7 mouse cellular contexts compared by ENCODE assay signal in genomic region chr5:96376216-96376615, GRCm38 (mm10). TPM values are rescaled to one million over a fixed set of nuclear protein-coding genes. Genes with fewer than 3 reads are reported as not detected.
DNase-seq lines count a peak whose midpoint lies in the region; ATAC-seq and TF ChIP-seq lines count a peak whose summit lies in the region.

No protein-coding gene starts in this region.

- H3K4me2 ChIP-seq in limb, embryonic 12.5 days = peak overlapping the region; percentile 92
- H3K4me2 ChIP-seq in embryonic facial prominence, embryonic 13.5 days = peak overlapping the region; percentile 91
- peak overlapping the region; percentile 97; the same call in 1 of the 2 replicates for H3K4me2 ChIP-seq in heart, postnatal 0 days (ENCODE audit: low read depth, low read length)
- peak overlapping the region; percentile 95 for H3K4me2 ChIP-seq in midbrain, postnatal 0 days (ENCODE audit: low read depth, low read length, poor library complexity, severe bottlenecking)

- H3K9ac ChIP-seq in limb, embryonic 12.5 days (replicated peaks) = no peak overlapping the region
- no peak overlapping the region for H3K9ac ChIP-seq in embryonic facial prominence, embryonic 13.5 days
- H3K9ac ChIP-seq in heart, postnatal 0 days (replicated peaks; ENCODE audit: low read depth, low read length) = no peak overlapping the region
- H3K9ac ChIP-seq in midbrain, postnatal 0 days (replicated peaks; ENCODE audit: low read length, poor library complexity, severe bottlenecking) = no peak overlapping the region

- no peaks in the 10 kb centered on the region for H3K9me3 ChIP-seq in limb, embryonic 12.5 days
- H3K9me3 ChIP-seq in limb, embryonic 10.5 days (replicated peaks) = no peaks in the 10 kb centered on the region
- no peaks in the 10 kb centered on the region for H3K9me3 ChIP-seq in embryonic facial prominence, embryonic 13.5 days
- H3K9me3 ChIP-seq in heart, postnatal 0 days (replicated peaks; ENCODE audit: control insufficient read depth, low read length) = no peaks in the 10 kb centered on the region
- H3K9me3 ChIP-seq in midbrain, postnatal 0 days (ENCODE audit: low read length) = no peaks in the 10 kb centered on the region

- DNase-seq in limb, embryonic 10.5 days (ENCODE audit: low spot score) = no peak
- no peak for DNase-seq in heart, postnatal 0 days (ENCODE audit: low spot score)
- no peak for DNase-seq in midbrain, postnatal 0 days (ENCODE audit: low spot score)
- DNase-seq in layer of hippocampus, postnatal 36 days = no peak
- no peak for DNase-seq in MN1 (ENCODE audit: low spot score)

- WGBS in limb, embryonic 12.5 days = 61% methylated on average over 4 of the region's 4 CpGs
- WGBS in limb, embryonic 10.5 days = 70% methylated on average over 4 of the region's 4 CpGs
- WGBS in embryonic facial prominence, embryonic 13.5 days = 41% methylated on average over 4 of the region's 4 CpGs
- 61% methylated on average over 4 of the region's 4 CpGs for WGBS in heart, postnatal 0 days
- 53% methylated on average over 4 of the region's 4 CpGs for WGBS in midbrain, postnatal 0 days

- H3K4me3 ChIP-seq in limb, embryonic 12.5 days (replicated peaks) = no peak overlapping the region
- no peak overlapping the region for H3K4me3 ChIP-seq in limb, embryonic 10.5 days
- H3K4me3 ChIP-seq in embryonic facial prominence, embryonic 13.5 days = peak overlapping the region; percentile 71
- H3K4me3 ChIP-seq in heart, postnatal 0 days (ENCODE audit: low read depth, low read length) = no peak overlapping the region
- H3K4me3 ChIP-seq in midbrain, postnatal 0 days (ENCODE audit: low read depth, low read length) = peak overlapping the region; percentile 70

- H3K27me3 ChIP-seq in limb, embryonic 12.5 days = peaks cover 12% of the 10 kb centered on the region; the same call in 1 of the 2 replicates
- H3K27me3 ChIP-seq in limb, embryonic 10.5 days (ENCODE audit: low read depth, poor library complexity, severe bottlenecking) = 0 out of 2 replicates have a peak, but pooled peaks cover 15% of the 10 kb centered on the region
- peaks cover 19% of the 10 kb centered on the region for H3K27me3 ChIP-seq in embryonic facial prominence, embryonic 13.5 days
- H3K27me3 ChIP-seq in heart, postnatal 0 days (ENCODE audit: control insufficient read depth, insufficient read depth, low read length) = no peaks in the 10 kb centered on the region
- H3K27me3 ChIP-seq in midbrain, postnatal 0 days (ENCODE audit: insufficient read depth, low read length) = no peaks in the 10 kb centered on the region

- no peak overlapping the region for H3K27ac ChIP-seq in limb, embryonic 12.5 days
- no peak overlapping the region for H3K27ac ChIP-seq in limb, embryonic 10.5 days
- no peak overlapping the region for H3K27ac ChIP-seq in embryonic facial prominence, embryonic 13.5 days
- no peak overlapping the region for H3K27ac ChIP-seq in heart, postnatal 0 days (ENCODE audit: low read depth)
- H3K27ac ChIP-seq in midbrain, postnatal 0 days (ENCODE audit: low read depth, low read length) = no peak overlapping the region

- H3K4me1 ChIP-seq in limb, embryonic 12.5 days (replicated peaks) = peaks cover 23% of the 10 kb centered on the region
- peaks cover 17% of the 10 kb centered on the region for H3K4me1 ChIP-seq in limb, embryonic 10.5 days
- H3K4me1 ChIP-seq in embryonic facial prominence, embryonic 13.5 days = peaks cover 17% of the 10 kb centered on the region
- peaks cover 11% of the 10 kb centered on the region for H3K4me1 ChIP-seq in heart, postnatal 0 days (ENCODE audit: control insufficient read depth, insufficient read depth)
- H3K4me1 ChIP-seq in midbrain, postnatal 0 days (ENCODE audit: insufficient read depth, low read length) = no peaks in the 10 kb centered on the region

- TF ChIP-seq EP300 in heart, postnatal 0 days (IDR thresholded peaks at IDR 0.05; ENCODE audit: low read depth) = no peak

- TF ChIP-seq CTCF in heart, postnatal 0 days (IDR thresholded peaks at IDR 0.05; ENCODE audit: low read depth) = peak; percentile 30
- peak; percentile 62 for TF ChIP-seq CTCF in midbrain, postnatal 0 days (IDR thresholded peaks at IDR 0.05)

- ATAC-seq in limb, embryonic 12.5 days (ENCODE audit: insufficient number of reproducible peaks, insufficient read depth, low FRiP score, low TSS enrichment, low read depth) = no peak
- ATAC-seq in embryonic facial prominence, embryonic 13.5 days (ENCODE audit: insufficient number of reproducible peaks, insufficient read depth, low FRiP score, low TSS enrichment, low read depth) = no peak
- no peak for ATAC-seq in heart, postnatal 0 days (ENCODE audit: insufficient read depth, low read depth)
- ATAC-seq in midbrain, postnatal 0 days (ENCODE audit: low FRiP score) = no peak

- H3K36me3 ChIP-seq in limb, embryonic 12.5 days = no peaks in the 10 kb centered on the region
- no peaks in the 10 kb centered on the region for H3K36me3 ChIP-seq in limb, embryonic 10.5 days
- no peaks in the 10 kb centered on the region for H3K36me3 ChIP-seq in embryonic facial prominence, embryonic 13.5 days
- H3K36me3 ChIP-seq in heart, postnatal 0 days (replicated peaks; ENCODE audit: control insufficient read depth, insufficient read depth, low read length) = no peaks in the 10 kb centered on the region
- H3K36me3 ChIP-seq in midbrain, postnatal 0 days (ENCODE audit: insufficient read depth, low read length) = no peaks in the 10 kb centered on the region

RNA-seq across cellular contexts. Expression of gene Fras1, which starts 2.5 kb away (rescaled TPM):
- polyA plus RNA-seq in limb, embryonic 12.5 days (2016; fragmentation: Nextera tagmentation; extraction: Ambion mirVana) = 18.3 and 18.9 TPM in 2 replicates
- 10.1 and 12.8 TPM in 2 replicates for polyA plus RNA-seq in limb, embryonic 10.5 days (2016; fragmentation: Nextera tagmentation; extraction: Ambion mirVana)
- polyA plus RNA-seq in embryonic facial prominence, embryonic 13.5 days (2015; fragmentation: Nextera tagmentation; extraction: Ambion mirVana) = 19.8 and 22.4 TPM in 2 replicates
- total RNA-seq in heart, postnatal 0 days (2014; rRNA removed; ENCODE audit: low replicate concordance) = 16.8 and 43.0 TPM in 2 replicates
- 4.0 and 4.8 TPM in 2 replicates for polyA plus RNA-seq in heart, postnatal 0 days (2015; fragmentation: Nextera tagmentation; extraction: Ambion mirVana)
- total RNA-seq in midbrain, postnatal 0 days (2014; rRNA removed) = 7.3 and 9.1 TPM in 2 replicates
- 2.3 TPM in 2 replicates for polyA plus RNA-seq in midbrain, postnatal 0 days (2015; fragmentation: Nextera tagmentation; extraction: Ambion mirVana)
- 10 to 100 TPM; 11.4 to 13.4 TPM for total RNA-seq in layer of hippocampus, postnatal 36 days (2021)

Comparison
In these comparisons a context has a peak if more than half of its experiments do, and no peak if none do; other contexts are left out.
1. H3K4me3 ChIP-seq: peak in embryonic facial prominence, embryonic 13.5 days (single experiment) and midbrain, postnatal 0 days (single experiment); none in limb, embryonic 12.5 days (single experiment), limb, embryonic 10.5 days (single experiment) and heart, postnatal 0 days (single experiment).
2. Peak in every context shown above with its lines, with median percentiles within 50 percentile points of each other: H3K4me2 ChIP-seq.